Mouse (Mus musculus): ENCODE measurements around the gene Plscr4.

DNA sequence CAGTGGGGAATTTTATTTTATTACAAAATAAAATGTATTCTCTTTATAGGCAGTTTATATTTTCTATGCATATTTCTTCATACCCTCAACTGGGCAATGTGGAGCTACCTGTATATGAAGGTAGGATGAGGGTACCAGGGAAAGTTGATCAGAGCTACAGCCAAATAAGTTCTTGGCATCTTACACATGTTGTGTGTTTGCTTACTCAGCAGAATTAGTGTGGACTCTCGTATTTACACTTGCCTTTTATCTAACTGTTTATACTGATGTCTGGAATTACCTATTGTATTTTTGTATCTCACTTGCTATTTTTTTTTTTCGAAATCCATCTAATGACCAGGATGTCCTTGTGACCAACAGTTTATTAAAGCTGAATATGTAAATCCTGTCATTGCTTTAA, 34.1 kb downstream of the Plscr4 start:
- TF ChIP-seq CTCF (IDR thresholded peaks at IDR 0.05; ENCODE audit: low read depth) (no peak), EP300 (IDR thresholded peaks at IDR 0.05; ENCODE audit: low read depth) (no peak)
